Mouse (Mus musculus) CH12.LX (cell line): Measurements from ENCODE around the gene Reep1.

Experiments used
- CTCF ChIP-seq, 2 experiments: IDR thresholded peaks in 1 of 2; conservative IDR thresholded peaks in 1 of 2; 2 replicates each; pipeline ENCODE4 v1.5.1; 2011 to 2012; ENCODE audit warnings: low read depth in 2 of 2, low read length in 2 of 2, improper control_type of control experiment in 1 of 2, inconsistent platforms in 1 of 2, mild to moderate bottlenecking in 1 of 2, moderate library complexity in 1 of 2
- JUND ChIP-seq: conservative IDR thresholded peaks from 2 replicates; pipeline ENCODE4 v1.6.1; 2011; ENCODE audit warnings: low read depth, low read length, improper control_type of control experiment
- RCOR1 ChIP-seq: conservative IDR thresholded peaks from 2 replicates; pipeline ENCODE4 v1.6.1; 2012; ENCODE audit warnings: low read depth, mild to moderate bottlenecking, inconsistent platforms, low read length, improper control_type of control experiment
- SIN3A ChIP-seq: IDR thresholded peaks from 2 replicates; pipeline ENCODE4 v1.6.1; 2012; ENCODE audit warnings: low read length, improper control_type of control experiment, inconsistent platforms

DNA sequence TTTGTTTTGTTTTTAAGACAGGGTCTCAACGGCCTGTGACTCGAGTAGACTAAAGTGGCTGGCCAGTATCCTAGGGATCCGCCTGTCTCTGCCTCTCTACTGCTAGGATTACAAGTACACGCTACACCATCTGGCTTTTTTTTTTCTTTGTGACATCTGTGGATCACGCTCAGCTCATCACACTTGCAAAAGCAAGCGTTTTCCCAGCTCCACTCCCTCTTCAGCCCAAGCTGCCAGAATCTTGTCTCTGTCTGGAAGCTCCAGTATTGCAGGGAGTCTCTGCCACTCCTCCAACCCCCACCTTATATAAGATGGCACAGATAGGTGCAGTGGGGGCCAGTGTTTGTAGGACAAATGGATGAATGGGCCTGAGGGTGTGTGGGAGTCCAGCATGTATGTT lies 64.8 kb downstream of the Reep1 start:
- no peak for TF ChIP-seq RCOR1
- TF ChIP-seq SIN3A: no peak
- no peak for TF ChIP-seq CTCF (conservative IDR thresholded peaks at IDR 0.05 in 1 of 2, IDR thresholded peaks at IDR 0.05 in 1 of 2; ENCODE audit: low read depth in 2 of 2, low read length in 2 of 2)
- no peak for TF ChIP-seq JUND
